Mouse (Mus musculus) forebrain, embryonic 11.5 days (tissue): ENCODE results near the gene Praf2. TPM values are rescaled to one million over a fixed set of nuclear protein-coding genes. Genes with fewer than 3 reads are reported as not detected.

ENCODE experiments used
- ATAC-seq: fragments of 200-750 bp; cut with Nextera tagmentation; replicated peaks from 2 replicates; pipeline ENCODE4 v1.8.0; 2017; ENCODE audit warnings: moderate TSS enrichment; ENCODE audit not compliant: low FRiP score
- DNase-seq: peaks from one replicate; pipeline ENCODE4 v3.0.0-alpha.2; 2017; ENCODE audit warnings: low spot score
- H3K27ac ChIP-seq: fragments of 300-500 bp; sonication (generic); 2 replicates; pipeline ENCODE4 v1.5.1; 2014; ENCODE audit warnings: low read depth, low read length
- H3K27me3 ChIP-seq: fragments of 300-500 bp; sonication (generic); 2 replicates; pipeline ENCODE4 v1.6.1; 2014; ENCODE audit warnings: mild to moderate bottlenecking, low read length, mixed read lengths; ENCODE audit not compliant: control insufficient read depth, insufficient read depth
- H3K36me3 ChIP-seq: fragments of 300-500 bp; sonication (generic); 2 replicates; pipeline ENCODE4 v1.6.1; 2014; ENCODE audit warnings: mild to moderate bottlenecking, low read length, moderate library complexity, mixed read lengths; ENCODE audit not compliant: control insufficient read depth, insufficient read depth
- H3K4me1 ChIP-seq: fragments of 300-500 bp; sonication (generic); replicated peaks from 2 replicates; pipeline ENCODE4 v1.6.1; 2014; ENCODE audit warnings: low read length, mixed read lengths; ENCODE audit not compliant: control insufficient read depth, insufficient read depth
- H3K4me2 ChIP-seq: fragments of 300-500 bp; sonication (generic); 2 replicates; pipeline ENCODE4 v1.6.1; 2014; ENCODE audit warnings: low read depth, mild to moderate bottlenecking, low read length, moderate library complexity, mixed read lengths; ENCODE audit not compliant: severe bottlenecking
- H3K4me3 ChIP-seq: fragments of 300-500 bp; sonication (generic); 2 replicates; pipeline ENCODE4 v1.5.1; 2014; ENCODE audit warnings: low read depth, low read length
- H3K9ac ChIP-seq: fragments of 300-500 bp; sonication (generic); 2 replicates; pipeline ENCODE4 v1.6.1; 2014; ENCODE audit warnings: low read length
- H3K9me3 ChIP-seq: fragments of 300-500 bp; sonication (generic); 2 replicates; pipeline ENCODE4 v1.6.1; 2016; ENCODE audit warnings: low read length, mixed read lengths; ENCODE audit not compliant: control insufficient read depth
- WGBS: fragments of 180-500 bp; shearing (Covaris S2); extraction: QIAGEN DNeasy Blood & Tissue Kit; methylation state at CpG from one replicate; pipeline ENCODE4 v1.1.7; 2014; 5-methylcytosine and 5-hydroxymethylcytosine counted together
- polyA plus RNA-seq: library from polyadenylated mRNA; unstranded; fragments of >200 nt; fragmentation: Nextera tagmentation; extraction: Ambion mirVana; gene quantifications from 2 replicates; pipeline ENCODE4 v1.2.1, GENCODE M21; 2014

The Praf2 gene
- 88.7 and 94.0 TPM in 2 replicates for polyA plus RNA-seq

DNA sequence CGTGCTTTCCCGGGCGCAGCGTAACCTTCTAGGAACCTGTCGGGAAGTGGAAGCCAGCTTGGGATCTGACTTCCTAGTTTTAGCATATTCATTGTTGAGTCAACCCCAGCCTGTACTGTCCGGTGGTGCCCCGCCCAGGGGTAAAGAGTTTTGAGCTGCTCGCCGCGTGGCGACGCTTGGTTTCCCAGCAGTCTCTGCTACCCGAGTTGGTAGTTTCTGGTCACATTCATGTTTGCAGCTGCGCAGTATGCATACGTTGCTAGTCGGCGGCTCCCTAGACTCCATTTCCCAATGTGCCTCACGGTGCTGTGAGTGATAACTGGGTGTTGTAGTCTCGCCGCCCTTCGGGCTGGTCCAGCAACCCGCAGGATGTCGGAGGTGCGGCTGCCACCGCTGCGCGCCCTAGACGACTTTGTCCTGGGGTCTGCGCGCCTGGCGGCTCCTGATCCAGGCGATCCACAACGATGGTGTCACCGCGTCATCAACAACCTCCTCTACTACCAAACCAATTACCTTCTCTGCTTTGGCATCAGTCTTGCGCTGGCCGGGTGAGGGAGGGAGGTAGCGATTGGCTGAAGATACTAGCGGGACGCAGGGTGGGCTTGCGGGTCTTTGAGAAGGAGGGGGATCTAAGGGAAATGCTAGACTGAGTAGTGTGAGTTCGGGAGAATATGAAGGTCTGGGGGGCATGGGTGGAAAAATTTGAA is at the start of gene Praf2:
TSS of gene Praf2 (plus strand) at position 225 of the 707 bp plus-strand sequence.
- no peaks in the 10 kb centered on the region; the same call in 1 of the 2 replicates for H3K36me3 ChIP-seq
- ATAC-seq, result peak; percentile 94
- H3K9me3 ChIP-seq, result no peaks in the 10 kb centered on the region
- H3K27me3 ChIP-seq, result no peaks in the 10 kb centered on the region
- H3K9ac ChIP-seq, result peak within 1 kb of the TSS; percentile 57
- H3K4me2 ChIP-seq, result peak within 1 kb of the TSS; percentile 54
- H3K27ac ChIP-seq, result no peak within 1 kb of the TSS
- 18% methylated on average over 42 of the region's 42 CpGs for WGBS
- DNase-seq, result peak; percentile 82
- H3K4me3 ChIP-seq, result peak within 1 kb of the TSS; percentile 42
- no peaks in the 10 kb centered on the region for H3K4me1 ChIP-seq

DNA sequence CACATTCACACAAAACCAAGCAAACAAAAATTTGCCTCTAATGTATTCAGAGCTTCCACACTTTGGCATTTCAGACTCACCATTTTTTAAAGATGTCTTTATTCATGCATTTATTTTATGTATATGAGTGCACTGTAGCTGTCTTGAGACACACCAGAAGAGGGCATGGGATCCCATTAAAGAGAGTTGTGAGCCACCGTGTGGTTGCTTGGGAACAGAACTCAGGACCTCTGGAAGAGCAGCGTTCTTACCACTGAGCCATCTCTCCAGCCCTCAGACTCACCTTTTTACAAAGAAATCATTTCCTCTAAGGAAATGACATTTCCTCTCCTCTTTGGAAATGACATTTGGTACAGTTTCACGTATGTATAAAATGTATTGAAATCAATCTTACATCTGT is 49.3 kb upstream of the Praf2 start:
- Histone ChIP-seq H3K9ac (no peak overlapping the region), H3K4me1 (no peaks in the 10 kb centered on the region), H3K9me3 (no peaks in the 10 kb centered on the region), H3K4me3 (no peak overlapping the region), H3K36me3 (no peaks in the 10 kb centered on the region), H3K4me2 (no peak overlapping the region), H3K27me3 (no peaks in the 10 kb centered on the region), H3K27ac (no peak overlapping the region)
- DNase-seq (no peak), ATAC-seq (no peak)
- 38% methylated on average over 3 of the region's 3 CpGs for WGBS

DNA sequence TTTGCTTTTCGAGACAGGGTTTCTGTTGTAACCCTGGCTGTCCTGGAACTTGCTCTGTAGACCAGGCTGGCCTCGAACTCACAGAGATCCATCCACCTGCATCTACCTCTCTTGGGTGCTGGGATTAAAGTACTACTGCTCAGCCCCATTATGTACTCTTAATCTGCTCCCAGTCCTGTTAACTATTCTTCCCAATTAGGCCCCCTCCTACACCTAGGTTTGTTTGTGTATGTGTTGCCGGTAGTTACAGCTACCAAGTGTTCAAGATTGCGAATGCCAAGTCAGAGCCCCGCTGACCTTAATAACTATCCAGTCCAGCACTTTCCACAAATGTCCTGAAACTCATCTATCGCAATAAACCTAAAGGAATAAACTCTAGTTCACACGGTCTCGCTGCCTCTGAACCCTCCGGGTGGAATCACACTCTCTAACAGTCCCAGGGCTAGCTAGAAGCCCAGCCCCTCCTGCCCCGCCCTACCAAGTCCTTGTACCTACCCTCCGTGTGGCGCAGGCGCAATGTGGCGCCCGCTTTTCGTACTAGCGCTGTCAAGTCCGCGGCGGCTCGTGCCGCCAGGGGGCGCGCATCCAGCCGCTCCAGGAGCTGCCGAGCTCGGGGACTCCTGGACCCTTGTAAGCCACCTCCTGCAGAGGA is 48.7 kb upstream of the Praf2 start:
- 29% methylated on average over 27 of the region's 27 CpGs for WGBS
- Histone ChIP-seq H3K9me3 (no peaks in the 10 kb centered on the region), H3K4me3 (no peak overlapping the region), H3K4me2 (peak overlapping the region; percentile 48; the same call in 1 of the 2 replicates), H3K4me1 (no peaks in the 10 kb centered on the region), H3K36me3 (no peaks in the 10 kb centered on the region), H3K27me3 (no peaks in the 10 kb centered on the region), H3K27ac (no peak overlapping the region), H3K9ac (peak overlapping the region; percentile 27; the same call in 1 of the 2 replicates)
- DNase-seq (peak; percentile 93), ATAC-seq (peak; percentile 98)

DNA sequence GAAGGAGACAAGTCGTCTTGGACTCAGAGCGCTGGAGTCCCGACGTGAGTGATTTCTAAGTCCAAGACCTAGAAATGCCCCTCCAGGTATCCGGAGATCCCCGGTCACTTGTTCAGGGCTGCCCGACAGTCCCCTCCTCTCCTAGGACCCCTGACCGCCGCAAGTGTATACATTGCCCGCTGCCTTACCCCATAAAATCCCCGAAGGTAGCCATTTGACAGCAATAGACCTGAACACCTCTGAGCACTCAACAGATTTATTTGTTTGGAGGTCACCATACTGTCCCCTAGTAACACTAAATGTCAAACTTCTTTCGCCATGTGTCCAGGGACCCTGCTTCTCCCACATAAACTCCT is 48.2 kb upstream of the Praf2 start:
- no peak; the same call in 1 of the 2 replicates for ATAC-seq
- Histone ChIP-seq H3K4me3 (no peak overlapping the region), H3K27me3 (no peaks in the 10 kb centered on the region), H3K9ac (peak overlapping the region; percentile 27; the same call in 1 of the 2 replicates), H3K36me3 (no peaks in the 10 kb centered on the region), H3K4me2 (peak overlapping the region; percentile 48; the same call in 1 of the 2 replicates), H3K4me1 (no peaks in the 10 kb centered on the region), H3K9me3 (no peaks in the 10 kb centered on the region), H3K27ac (no peak overlapping the region)
- no peak for DNase-seq
- 24% methylated on average over 12 of the region's 12 CpGs for WGBS

DNA sequence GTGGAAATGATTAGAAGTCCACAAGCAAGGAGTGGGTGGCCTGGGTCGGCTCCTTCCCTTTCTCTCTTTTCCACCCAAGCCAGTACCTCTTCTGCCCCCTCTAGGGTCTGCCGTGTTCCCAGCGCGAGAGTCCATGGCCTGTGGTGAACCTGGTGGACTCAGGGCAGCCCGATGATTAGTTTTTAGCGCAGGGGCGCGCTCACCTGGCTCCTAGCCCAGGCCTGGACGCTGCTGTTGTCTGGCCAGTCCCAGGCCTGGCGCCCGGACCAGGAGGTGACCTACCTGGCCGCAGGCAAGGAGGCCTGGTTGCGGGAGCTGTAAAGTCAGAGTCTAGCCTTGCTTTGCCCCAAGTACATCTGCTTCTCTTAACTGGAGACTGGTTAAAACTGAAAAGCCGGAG is 47.4 kb upstream of the Praf2 start, which contains the start of gene Magix:
TSS of gene Magix (minus strand) at position 388 of the 400 bp plus-strand sequence.
- Histone ChIP-seq H3K36me3 (no peaks in the 10 kb centered on the region), H3K9ac (peak within 1 kb of the TSS; percentile 27; the same call in 1 of the 2 replicates), H3K4me2 (peak within 1 kb of the TSS; percentile 48; the same call in 1 of the 2 replicates), H3K27ac (no peak within 1 kb of the TSS), H3K4me3 (no peak within 1 kb of the TSS), H3K4me1 (no peaks in the 10 kb centered on the region), H3K9me3 (no peaks in the 10 kb centered on the region), H3K27me3 (no peaks in the 10 kb centered on the region)
- DNase-seq (no peak), ATAC-seq (no peak)
- WGBS, result 64% methylated on average over 14 of the region's 14 CpGs

DNA sequence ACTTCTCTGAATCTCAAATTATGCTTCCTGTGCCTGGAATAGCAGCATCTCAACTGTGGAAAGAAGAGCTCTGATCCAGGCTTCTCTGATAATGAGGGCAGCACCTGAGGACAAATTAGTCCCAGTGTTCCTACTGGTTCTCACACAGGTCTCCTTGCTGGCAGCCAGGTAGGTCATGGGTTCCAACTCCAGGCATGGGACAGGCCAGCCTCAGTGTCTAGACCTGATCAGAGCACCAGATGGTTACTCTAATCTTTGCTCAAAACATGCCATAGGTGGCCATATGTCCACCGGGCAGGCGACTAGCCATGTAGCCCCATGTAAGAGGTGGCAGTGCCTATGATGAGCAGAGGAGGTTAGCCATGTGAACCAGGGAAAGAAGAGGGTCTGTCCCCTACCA is 39.9 kb upstream of the Praf2 start:
- H3K9me3 ChIP-seq, result no peaks in the 10 kb centered on the region
- H3K27ac ChIP-seq, result no peak overlapping the region
- no peaks in the 10 kb centered on the region for H3K4me1 ChIP-seq
- no peaks in the 10 kb centered on the region for H3K27me3 ChIP-seq
- no peak overlapping the region for H3K9ac ChIP-seq
- no peak overlapping the region for H3K4me2 ChIP-seq
- no peaks in the 10 kb centered on the region for H3K36me3 ChIP-seq
- DNase-seq (no peak), ATAC-seq (no peak)
- no peak overlapping the region for H3K4me3 ChIP-seq
- WGBS, result 93% methylated on average over 2 of the region's 2 CpGs

DNA sequence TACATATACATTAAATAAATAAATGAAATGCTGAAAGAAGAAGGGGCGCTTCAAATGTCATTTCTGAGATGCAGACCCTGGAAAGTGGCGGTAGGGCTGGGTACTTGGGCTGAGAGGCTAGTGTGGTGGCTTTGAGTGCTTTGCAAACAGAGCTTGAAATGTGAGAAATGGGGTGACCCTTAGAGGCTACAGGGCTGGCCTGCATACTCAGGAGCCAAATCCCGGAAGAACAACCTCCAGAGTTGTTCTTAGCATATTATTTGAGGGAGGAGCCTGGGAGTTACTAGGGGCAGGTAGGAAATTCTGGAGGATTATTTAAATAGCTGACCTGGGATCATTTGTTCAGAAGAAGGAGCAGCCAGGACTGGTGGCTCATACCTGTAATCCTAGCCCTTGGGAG is 37.8 kb upstream of the Praf2 start:
- H3K4me2 ChIP-seq, result no peak overlapping the region
- no peaks in the 10 kb centered on the region for H3K4me1 ChIP-seq
- ATAC-seq (no peak), DNase-seq (no peak)
- H3K27ac ChIP-seq, result no peak overlapping the region
- no peaks in the 10 kb centered on the region for H3K36me3 ChIP-seq
- 67% methylated on average over 3 of the region's 3 CpGs for WGBS
- no peaks in the 10 kb centered on the region for H3K27me3 ChIP-seq
- H3K4me3 ChIP-seq, result no peak overlapping the region
- H3K9me3 ChIP-seq, result no peaks in the 10 kb centered on the region
- H3K9ac ChIP-seq, result no peak overlapping the region

DNA sequence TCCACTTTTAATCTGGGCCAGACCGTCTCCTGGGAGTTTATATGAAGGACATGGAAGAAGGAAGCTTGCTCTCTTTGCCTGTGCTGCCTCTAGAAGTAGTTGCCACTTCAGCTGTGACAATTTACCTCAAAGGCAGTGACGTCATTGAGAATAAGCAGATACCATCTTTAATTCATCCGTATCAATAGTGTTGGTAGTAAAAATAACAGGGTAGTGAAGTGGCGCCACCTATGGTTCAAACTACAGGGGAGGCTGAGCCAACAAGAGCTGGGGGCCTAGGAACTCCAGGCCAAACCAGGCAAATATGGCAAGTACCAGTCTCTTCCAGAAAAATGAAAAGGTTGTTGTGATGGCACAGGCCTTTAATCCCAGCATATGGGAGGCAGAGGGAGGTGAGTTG is 35.4 kb upstream of the Praf2 start:
- ATAC-seq, result no peak
- Histone ChIP-seq H3K27ac (no peak overlapping the region), H3K9me3 (no peaks in the 10 kb centered on the region), H3K4me1 (no peaks in the 10 kb centered on the region; the same call in 1 of the 2 replicates), H3K9ac (no peak overlapping the region), H3K4me3 (no peak overlapping the region), H3K27me3 (no peaks in the 10 kb centered on the region), H3K36me3 (no peaks in the 10 kb centered on the region), H3K4me2 (no peak overlapping the region)
- no peak for DNase-seq
- WGBS, result 36% methylated on average over 4 of the region's 4 CpGs
